Mouse (Mus musculus): Measurements from ENCODE around the gene Tagap1.
"Not testable (repeated sequence)": the region's sequence is repeated elsewhere in the genome, so short reads cannot be mapped to it uniquely, and the experiment has no call there.

- not testable (repeated sequence) for TF ChIP-seq CTCF, EP300 (IDR thresholded peaks at IDR 0.05; ENCODE audit: low read depth)
Measured at GRCm38 (mm10) chr17:6972836-6973396, 12.0 kb upstream of the Tagap1 start.
